Mouse (Mus musculus) stomach, embryonic 16.5 days (tissue): ENCODE data around the gene Dock10. TPM values are rescaled to one million over a fixed set of nuclear protein-coding genes. Genes with fewer than 3 reads are reported as not detected.

Experiments used
- ATAC-seq: fragments of 200-750 bp; cut with Nextera tagmentation; 2 replicates; pipeline ENCODE4 v1.8.0; 2017; ENCODE audit warnings: moderate number of reproducible peaks, moderate TSS enrichment; ENCODE audit not compliant: insufficient read depth, low FRiP score
- H3K27ac ChIP-seq: fragments of 300-500 bp; sonication (generic); 2 replicates; pipeline ENCODE4 v1.5.1; 2014; ENCODE audit warnings: low read length
- H3K27me3 ChIP-seq: fragments of 300-500 bp; sonication (generic); 2 replicates; pipeline ENCODE4 v1.6.1; 2014; ENCODE audit warnings: low read length, control low read depth, mixed read lengths; ENCODE audit not compliant: control insufficient read depth, insufficient read depth
- H3K36me3 ChIP-seq: fragments of 300-500 bp; sonication (generic); 2 replicates; pipeline ENCODE4 v1.6.1; 2014; ENCODE audit warnings: low read length; ENCODE audit not compliant: control insufficient read depth, insufficient read depth
- H3K4me1 ChIP-seq: fragments of 300-500 bp; sonication (generic); 2 replicates; pipeline ENCODE4 v1.6.1; 2014; ENCODE audit warnings: low read length, control low read depth, mixed read lengths; ENCODE audit not compliant: control insufficient read depth, insufficient read depth
- H3K4me2 ChIP-seq: fragments of 300-500 bp; sonication (generic); 2 replicates; pipeline ENCODE4 v1.6.1; 2014; ENCODE audit warnings: low read depth, low read length, mixed read lengths
- H3K4me3 ChIP-seq: fragments of 300-500 bp; sonication (generic); replicated peaks from 2 replicates; pipeline ENCODE4 v1.5.1; 2014; ENCODE audit warnings: mild to moderate bottlenecking, low read length
- H3K9ac ChIP-seq: fragments of 300-500 bp; sonication (generic); 2 replicates; pipeline ENCODE4 v1.6.1; 2014; ENCODE audit warnings: low read length
- H3K9me3 ChIP-seq: fragments of 300-500 bp; sonication (generic); replicated peaks from 2 replicates; pipeline ENCODE4 v1.6.1; 2016; ENCODE audit warnings: low read length, control low read depth; ENCODE audit not compliant: control insufficient read depth
- WGBS: fragments of 180-500 bp; shearing (Covaris S2); extraction: QIAGEN DNeasy Blood & Tissue Kit; methylation state at CpG from one replicate; pipeline ENCODE4 v1.1.7; 2014; 5-methylcytosine and 5-hydroxymethylcytosine counted together
- polyA plus RNA-seq: library from polyadenylated mRNA; unstranded; fragments of >200 nt; fragmentation: Nextera tagmentation; extraction: Ambion mirVana; gene quantifications from 2 replicates; pipeline ENCODE4 v1.2.1, GENCODE M21; 2015

Dock10 gene
- polyA plus RNA-seq, 1 experiment from 2014 or later = 8.1 TPM

DNA sequence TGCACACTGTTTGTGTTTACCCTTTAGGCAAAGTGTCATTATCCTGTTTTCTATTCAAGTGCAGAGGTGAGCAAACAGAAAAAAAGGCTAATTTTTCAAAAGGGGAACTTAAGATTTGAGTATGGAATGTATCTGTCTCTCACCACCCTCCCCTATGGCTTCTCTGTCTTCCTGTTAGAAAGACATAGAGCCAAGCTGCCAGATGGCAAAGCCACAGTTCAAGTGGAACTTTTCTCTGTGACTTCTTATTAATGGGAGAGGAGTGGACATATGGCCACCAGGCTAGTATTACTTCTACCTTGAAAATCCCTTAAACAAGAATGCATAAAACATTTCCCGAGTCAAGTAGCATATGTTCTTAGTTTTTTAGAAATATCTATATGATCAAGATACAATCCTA lies 39.7 kb downstream of the Dock10 start:
- Histone ChIP-seq H3K9me3 (no peaks in the 10 kb centered on the region), H3K4me2 (no peak overlapping the region), H3K36me3 (no peaks in the 10 kb centered on the region), H3K27ac (no peak overlapping the region), H3K9ac (no peak overlapping the region), H3K4me1 (no peaks in the 10 kb centered on the region), H3K27me3 (no peaks in the 10 kb centered on the region), H3K4me3 (no peak overlapping the region)
- WGBS = 88% methylated on average over 1 of the region's 1 CpGs
- ATAC-seq = no peak

DNA sequence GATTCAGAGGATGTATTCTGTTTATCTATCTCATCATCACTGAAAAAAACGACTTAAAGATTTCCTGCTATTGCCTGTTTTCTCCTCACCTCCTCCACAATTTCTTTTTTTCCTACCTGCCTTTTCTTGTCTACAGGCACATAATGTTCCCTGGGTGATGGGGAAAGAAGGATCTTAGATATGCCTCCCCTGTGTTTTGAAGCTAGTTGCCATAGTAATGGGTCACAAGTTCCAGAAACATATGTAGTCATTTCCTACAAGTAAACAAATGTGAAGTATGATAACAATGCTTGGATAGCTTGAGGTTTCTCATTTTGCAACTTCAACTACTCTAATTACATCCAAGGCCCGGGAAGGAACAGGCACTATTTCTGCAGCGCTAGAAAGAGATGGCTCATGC lies 42.4 kb downstream of the Dock10 start:
- ATAC-seq = no peak
- H3K27ac ChIP-seq = no peak overlapping the region
- H3K36me3 ChIP-seq = no peaks in the 10 kb centered on the region
- no peaks in the 10 kb centered on the region for H3K27me3 ChIP-seq
- 52% methylated on average over 3 of the region's 3 CpGs for WGBS
- no peaks in the 10 kb centered on the region for H3K9me3 ChIP-seq
- peaks cover 6% of the 10 kb centered on the region; the same call in 1 of the 2 replicates for H3K4me1 ChIP-seq
- H3K4me2 ChIP-seq = no peak overlapping the region
- no peak overlapping the region for H3K9ac ChIP-seq
- H3K4me3 ChIP-seq = no peak overlapping the region

DNA sequence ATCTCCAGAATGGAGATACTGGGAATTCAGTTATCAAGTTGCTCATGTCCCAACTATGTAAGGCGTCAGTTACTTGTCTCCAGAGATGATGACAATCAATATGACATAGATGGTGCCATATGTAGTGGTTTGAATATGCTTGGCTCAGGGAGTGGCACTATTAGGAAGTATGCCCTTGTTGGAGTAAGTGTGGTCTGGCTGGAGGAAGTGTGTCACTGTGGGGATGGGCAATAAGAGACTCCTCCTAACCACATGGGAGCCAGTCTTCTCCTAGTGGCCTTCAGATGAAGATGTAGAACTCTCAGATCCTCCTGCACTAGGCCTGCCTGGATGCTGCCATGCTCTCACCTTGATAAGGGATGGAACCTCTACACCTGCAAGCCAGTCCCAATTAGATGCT lies 44.4 kb downstream of the Dock10 start:
- no peak overlapping the region for H3K4me2 ChIP-seq
- H3K9me3 ChIP-seq = no peaks in the 10 kb centered on the region
- H3K4me1 ChIP-seq = peaks cover 11% of the 10 kb centered on the region
- no peaks in the 10 kb centered on the region for H3K36me3 ChIP-seq
- no peak for ATAC-seq
- H3K9ac ChIP-seq = no peak overlapping the region
- H3K27me3 ChIP-seq = no peaks in the 10 kb centered on the region
- WGBS = 91% methylated on average over 1 of the region's 1 CpGs
- H3K4me3 ChIP-seq = no peak overlapping the region
- no peak overlapping the region for H3K27ac ChIP-seq

DNA sequence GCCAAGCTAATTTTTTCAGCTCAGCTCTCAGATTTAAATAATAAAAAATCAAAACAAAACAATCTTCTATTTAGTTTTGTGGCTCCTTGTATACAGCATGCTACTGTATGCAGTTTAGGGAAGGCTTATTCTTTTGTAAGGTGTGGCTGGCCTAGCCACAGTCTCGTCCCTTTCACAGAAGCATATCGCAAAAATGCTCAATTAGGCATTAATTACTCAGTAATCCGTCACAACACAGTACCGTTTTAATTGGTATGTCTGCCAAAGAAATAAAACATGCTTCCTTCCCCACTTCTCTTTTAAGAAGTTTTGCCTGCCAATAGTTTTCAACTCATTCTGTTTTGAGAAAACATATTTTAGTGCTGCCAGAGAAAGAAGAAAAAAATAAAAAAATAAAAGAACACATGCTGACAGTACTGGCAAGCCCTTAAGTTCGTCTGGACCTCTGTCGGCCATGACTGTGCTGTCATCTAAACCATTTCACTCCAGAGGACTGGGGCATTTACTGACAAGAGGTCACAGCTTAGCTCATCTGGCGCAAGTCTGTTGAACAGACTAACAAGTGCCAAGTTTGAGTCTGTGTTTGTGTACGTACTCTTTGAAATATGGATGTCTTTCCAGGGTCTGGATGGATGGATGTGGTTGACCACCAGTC lies 47.6 kb downstream of the Dock10 start:
- no peaks in the 10 kb centered on the region for H3K36me3 ChIP-seq
- H3K4me2 ChIP-seq = peak overlapping the region; percentile 50; the same call in 1 of the 2 replicates
- H3K4me1 ChIP-seq = peaks cover 11% of the 10 kb centered on the region
- peak; percentile 46; the same call in 1 of the 2 replicates for ATAC-seq
- no peaks in the 10 kb centered on the region for H3K27me3 ChIP-seq
- peak overlapping the region; percentile 77 for H3K27ac ChIP-seq
- H3K4me3 ChIP-seq = no peak overlapping the region
- WGBS = 48% methylated on average over 8 of the region's 8 CpGs
- no peak overlapping the region for H3K9ac ChIP-seq
- no peaks in the 10 kb centered on the region for H3K9me3 ChIP-seq

DNA sequence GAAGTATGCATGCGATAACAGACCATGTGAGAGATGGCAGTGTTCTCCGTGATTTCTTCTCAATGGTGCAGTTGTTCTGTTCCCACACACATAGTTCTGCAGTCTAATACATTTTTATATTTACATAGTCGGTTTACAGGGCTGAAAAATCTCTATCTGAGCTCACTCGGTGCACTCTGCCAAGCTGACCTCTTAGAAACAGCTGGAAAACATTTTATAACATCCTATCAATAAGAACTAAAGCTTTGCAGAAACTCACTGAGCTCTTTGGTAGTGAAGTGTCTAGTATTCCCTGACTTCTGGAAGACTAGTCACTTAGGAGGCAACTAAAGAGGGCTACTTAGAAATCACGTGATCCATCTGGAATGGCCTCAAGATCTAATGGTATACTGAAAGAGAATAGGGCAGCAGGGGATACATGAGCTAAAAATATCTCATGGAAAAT lies 48.2 kb downstream of the Dock10 start:
- Histone ChIP-seq H3K4me2 (peak overlapping the region; percentile 50), H3K27ac (peak overlapping the region; percentile 77), H3K4me3 (no peak overlapping the region), H3K27me3 (no peaks in the 10 kb centered on the region), H3K4me1 (peaks cover 11% of the 10 kb centered on the region), H3K9me3 (no peaks in the 10 kb centered on the region), H3K36me3 (no peaks in the 10 kb centered on the region), H3K9ac (no peak overlapping the region)
- 30% methylated on average over 5 of the region's 5 CpGs for WGBS
- ATAC-seq = peak; percentile 70; the same call in 1 of the 2 replicates

DNA sequence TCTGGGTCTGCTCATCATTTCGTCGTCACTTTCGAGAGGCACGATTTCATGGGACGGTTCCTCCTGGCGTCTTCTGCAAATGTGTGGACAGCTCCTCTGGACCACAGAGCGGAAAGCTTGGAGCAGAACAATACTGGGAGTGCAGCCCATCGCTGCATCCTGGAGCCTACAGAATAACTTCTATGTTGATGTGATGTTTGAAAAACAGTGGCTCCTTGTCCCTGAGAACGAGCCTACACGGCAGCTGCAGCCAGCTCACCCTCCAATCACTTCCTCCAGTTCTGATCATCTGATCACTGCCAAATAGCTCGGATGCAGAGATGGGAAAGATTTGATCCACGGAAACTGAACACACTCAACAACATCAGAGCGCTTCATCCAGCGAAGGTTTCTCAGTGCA lies 49.0 kb downstream of the Dock10 start:
- 49% methylated on average over 14 of the region's 14 CpGs for WGBS
- Histone ChIP-seq H3K27me3 (no peaks in the 10 kb centered on the region), H3K9ac (no peak overlapping the region; the same call in 1 of the 2 replicates), H3K36me3 (no peaks in the 10 kb centered on the region), H3K4me1 (peaks cover 11% of the 10 kb centered on the region), H3K4me3 (peak overlapping the region; percentile 36), H3K9me3 (no peaks in the 10 kb centered on the region), H3K27ac (peak overlapping the region; percentile 77), H3K4me2 (peak overlapping the region; percentile 50)
- ATAC-seq = 0 out of 2 replicates have a peak, but pooled peaks have one; percentile 19

DNA sequence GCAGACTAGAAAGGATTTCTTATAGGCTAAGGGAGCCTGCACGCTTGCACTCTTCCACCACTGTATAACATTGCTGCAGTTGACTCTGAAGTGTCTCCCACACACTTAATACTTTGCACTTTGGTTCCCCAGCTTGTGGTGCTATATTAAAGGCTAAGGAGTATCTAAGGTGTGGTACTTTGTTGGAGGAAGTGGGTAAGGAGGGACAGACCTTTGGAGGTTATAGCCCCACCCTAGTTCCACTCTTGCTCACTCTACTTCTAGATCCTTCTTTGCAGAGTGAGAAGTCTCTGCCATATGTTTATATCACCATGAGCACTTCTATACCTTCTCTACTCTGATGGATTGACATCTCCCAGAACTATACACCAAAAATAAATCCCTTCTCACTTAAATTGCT lies 55.0 kb downstream of the Dock10 start:
- ATAC-seq = no peak
- no peak overlapping the region for H3K4me3 ChIP-seq
- 91% methylated on average over 1 of the region's 1 CpGs for whole genome bisulfite sequencing

DNA sequence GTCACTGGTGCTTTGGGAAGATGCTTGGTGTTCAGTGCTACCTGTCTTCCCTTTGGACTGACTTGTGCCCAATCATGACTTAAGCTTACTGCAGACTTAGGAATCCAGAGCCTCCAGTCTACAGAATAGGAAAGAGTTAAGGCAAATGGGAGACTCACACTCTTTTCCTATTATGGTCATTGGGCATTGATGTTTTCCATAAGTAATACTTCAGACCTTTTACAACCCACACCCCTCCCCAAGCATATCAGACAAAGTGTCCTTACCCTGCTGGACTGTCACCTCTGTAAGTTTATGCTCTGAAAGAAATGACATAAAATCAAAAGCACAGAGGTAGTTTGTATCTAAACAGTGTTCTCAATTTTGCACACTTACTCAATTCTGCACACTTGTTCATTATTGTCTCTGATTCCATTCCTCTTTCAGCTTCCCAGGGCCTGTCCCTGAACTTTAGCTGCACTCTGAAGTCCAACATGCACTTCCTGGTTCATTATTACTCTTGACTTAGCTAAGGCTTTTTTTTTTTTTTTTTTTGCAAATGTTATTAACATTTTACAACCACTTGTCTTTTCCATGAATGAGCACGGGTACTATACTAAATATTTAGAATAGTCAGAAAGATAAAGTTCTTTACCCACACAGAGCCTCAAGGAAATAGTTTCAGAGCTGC lies 82.2 kb downstream of the Dock10 start:
- H3K4me1 ChIP-seq = no peaks in the 10 kb centered on the region
- no peak overlapping the region for H3K9ac ChIP-seq
- no peak overlapping the region for H3K4me3 ChIP-seq
- no peaks in the 10 kb centered on the region for H3K9me3 ChIP-seq
- H3K27ac ChIP-seq = no peak overlapping the region
- H3K4me2 ChIP-seq = no peak overlapping the region
- no peaks in the 10 kb centered on the region for H3K27me3 ChIP-seq
- WGBS = 39% methylated on average over 1 of the region's 1 CpGs
- ATAC-seq = no peak
- no peaks in the 10 kb centered on the region for H3K36me3 ChIP-seq

More for the DNA sequence above, 55.0 kb downstream of the Dock10 start:
- Histone ChIP-seq H3K9ac (no peak overlapping the region), H3K27ac (no peak overlapping the region), H3K27me3 (no peaks in the 10 kb centered on the region), H3K36me3 (no peaks in the 10 kb centered on the region), H3K4me2 (no peak overlapping the region), H3K9me3 (no peaks in the 10 kb centered on the region), H3K4me1 (no peaks in the 10 kb centered on the region)

DNA sequence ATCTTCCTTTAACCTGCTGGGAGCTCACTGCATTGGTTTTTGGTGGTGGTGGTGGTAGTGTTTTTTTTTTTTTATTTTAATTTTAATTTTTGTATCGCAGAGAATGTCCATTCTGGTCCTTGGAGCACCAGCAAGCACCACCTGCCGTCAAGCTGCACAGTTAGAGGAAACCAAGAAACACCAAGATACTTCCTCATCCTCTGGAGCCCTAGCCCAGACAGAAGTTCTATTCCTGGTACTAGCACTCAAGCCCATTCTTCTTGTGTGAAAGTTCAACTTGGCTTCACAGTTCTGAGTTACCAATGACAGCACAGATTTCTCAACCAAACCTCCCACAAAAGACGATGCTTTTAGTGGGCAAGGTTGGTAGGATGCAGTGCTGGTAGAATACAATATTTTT lies 86.6 kb downstream of the Dock10 start:
- H3K9ac ChIP-seq = no peak overlapping the region
- H3K27me3 ChIP-seq = no peaks in the 10 kb centered on the region
- H3K4me3 ChIP-seq = no peak overlapping the region
- 84% methylated on average over 3 of the region's 3 CpGs for WGBS
- no peak overlapping the region for H3K27ac ChIP-seq
- H3K9me3 ChIP-seq = no peaks in the 10 kb centered on the region
- H3K4me2 ChIP-seq = no peak overlapping the region
- H3K4me1 ChIP-seq = no peaks in the 10 kb centered on the region
- no peak for ATAC-seq
- H3K36me3 ChIP-seq = no peaks in the 10 kb centered on the region
